Mouse (Mus musculus) MEL-GATA-1-ER (cell line): Measurements from ENCODE around the gene Ccin.

Experiments used
- DNase-seq: peaks from one replicate; pipeline ENCODE4 v3.0.0-alpha.2; 2012; ENCODE audit warnings: low read depth; ENCODE audit errors: extremely low read depth

The Ccin gene

GRCm38 (mm10) chr4:43983181-43983580, at the start of gene Ccin:
Gene Ccin (plus strand): TSS chr4:43983483.
- no peak for DNase-seq

GRCm38 (mm10) chr4:43936186-43936585, 47.1 kb upstream of the Ccin start:
- no peak for DNase-seq

GRCm38 (mm10) chr4:43936749-43937674, 46.3 kb upstream of the Ccin start:
- DNase-seq: no peak

- DNase-seq: no peak
Measured at GRCm38 (mm10) chr4:43941315-43941714, 42.0 kb upstream of the Ccin start.

GRCm38 (mm10) chr4:43942421-43942820, 40.9 kb upstream of the Ccin start:
- DNase-seq: no peak

- no peak for DNase-seq
Measured at GRCm38 (mm10) chr4:43947571-43947970, 35.7 kb upstream of the Ccin start.

- peak; percentile 73 for DNase-seq
Measured at GRCm38 (mm10) chr4:43957292-43957845, 25.9 kb upstream of the Ccin start, which contains the start of gene Glipr2. Gene Glipr2 (plus strand): TSS chr4:43957401.

- no peak for DNase-seq
Measured at GRCm38 (mm10) chr4:43957846-43958461, 25.3 kb upstream of the Ccin start.

- DNase-seq: peak; percentile 93
Measured at GRCm38 (mm10) chr4:43959523-43960179, 23.6 kb upstream of the Ccin start.

GRCm38 (mm10) chr4:43960207-43960606, 23.1 kb upstream of the Ccin start:
- no peak for DNase-seq

GRCm38 (mm10) chr4:43964326-43964833, 18.9 kb upstream of the Ccin start:
- peak; percentile 96 for DNase-seq

GRCm38 (mm10) chr4:43964951-43965684, 18.2 kb upstream of the Ccin start:
- DNase-seq: no peak

- DNase-seq: no peak
Measured at GRCm38 (mm10) chr4:43965856-43966535, 17.3 kb upstream of the Ccin start.

- no peak for DNase-seq
Measured at GRCm38 (mm10) chr4:43968650-43969049, 14.6 kb upstream of the Ccin start.

- no peak for DNase-seq
Measured at GRCm38 (mm10) chr4:43969373-43969772, 13.9 kb upstream of the Ccin start.

- no peak for DNase-seq
Measured at GRCm38 (mm10) chr4:43970393-43971330, 12.6 kb upstream of the Ccin start.

GRCm38 (mm10) chr4:43971541-43972136, 11.6 kb upstream of the Ccin start:
- no peak for DNase-seq

GRCm38 (mm10) chr4:43972137-43972591, 11.1 kb upstream of the Ccin start:
- peak; percentile 76 for DNase-seq
